Mouse (Mus musculus): ENCODE measurements around the gene Rimbp2. TPM values are rescaled to one million over a fixed set of nuclear protein-coding genes. Genes with fewer than 3 reads are reported as not detected.

Gene Rimbp2
- total and polyA plus RNA-seq, 2 experiments: not detected

DNA sequence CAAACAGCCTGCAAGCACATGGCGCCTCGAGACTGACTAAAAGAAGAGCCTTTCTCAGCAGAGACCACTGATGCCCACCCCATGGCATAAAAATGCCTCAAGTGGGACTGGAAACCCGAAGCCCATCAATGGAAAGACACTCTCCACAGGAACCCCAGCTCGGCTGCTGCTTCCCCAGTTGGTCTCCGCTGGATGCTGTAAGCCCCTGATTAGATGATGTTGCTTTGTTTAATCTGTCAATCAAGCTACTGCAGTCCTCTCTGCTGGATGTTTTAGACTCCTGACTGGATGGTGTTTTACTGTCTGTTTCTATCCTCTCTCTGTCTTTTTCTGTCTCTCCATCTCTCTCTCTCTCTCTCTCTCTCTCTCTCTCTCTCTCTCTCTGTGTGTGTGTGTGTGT, 33.2 kb downstream of the Rimbp2 start:
- no peaks in the 10 kb centered on the region for H3K4me1 ChIP-seq (ENCODE audit: control insufficient read depth, insufficient read depth, low read length)
- DNase-seq (ENCODE audit: extremely low read depth, low read depth, low spot score): no peak
- H3K9ac ChIP-seq (ENCODE audit: low read depth, low read length): no peak overlapping the region
- H3K36me3 ChIP-seq (ENCODE audit: control insufficient read depth, insufficient read depth, low read length): no peaks in the 10 kb centered on the region
- no peaks in the 10 kb centered on the region for H3K79me2 ChIP-seq (ENCODE audit: control insufficient read depth, insufficient read depth, low read length)
- H3K27ac ChIP-seq (replicated peaks; ENCODE audit: insufficient read depth, low read depth, low read length): no peak overlapping the region
- no peak overlapping the region for H3K4me3 ChIP-seq (ENCODE audit: insufficient read depth, low read depth, low read length)
- no peak for TF ChIP-seq CTCF (IDR thresholded peaks at IDR 0.05; ENCODE audit: low read depth, low read length)
- no peak for TF ChIP-seq POLR2A (IDR thresholded peaks at IDR 0.05; ENCODE audit: extremely low read depth, insufficient read depth, low read length)
- 48% methylated on average over 5 of the region's 5 CpGs for WGBS
- no peaks in the 10 kb centered on the region for H3K27me3 ChIP-seq (ENCODE audit: control insufficient read depth, insufficient read depth, low read length)

DNA sequence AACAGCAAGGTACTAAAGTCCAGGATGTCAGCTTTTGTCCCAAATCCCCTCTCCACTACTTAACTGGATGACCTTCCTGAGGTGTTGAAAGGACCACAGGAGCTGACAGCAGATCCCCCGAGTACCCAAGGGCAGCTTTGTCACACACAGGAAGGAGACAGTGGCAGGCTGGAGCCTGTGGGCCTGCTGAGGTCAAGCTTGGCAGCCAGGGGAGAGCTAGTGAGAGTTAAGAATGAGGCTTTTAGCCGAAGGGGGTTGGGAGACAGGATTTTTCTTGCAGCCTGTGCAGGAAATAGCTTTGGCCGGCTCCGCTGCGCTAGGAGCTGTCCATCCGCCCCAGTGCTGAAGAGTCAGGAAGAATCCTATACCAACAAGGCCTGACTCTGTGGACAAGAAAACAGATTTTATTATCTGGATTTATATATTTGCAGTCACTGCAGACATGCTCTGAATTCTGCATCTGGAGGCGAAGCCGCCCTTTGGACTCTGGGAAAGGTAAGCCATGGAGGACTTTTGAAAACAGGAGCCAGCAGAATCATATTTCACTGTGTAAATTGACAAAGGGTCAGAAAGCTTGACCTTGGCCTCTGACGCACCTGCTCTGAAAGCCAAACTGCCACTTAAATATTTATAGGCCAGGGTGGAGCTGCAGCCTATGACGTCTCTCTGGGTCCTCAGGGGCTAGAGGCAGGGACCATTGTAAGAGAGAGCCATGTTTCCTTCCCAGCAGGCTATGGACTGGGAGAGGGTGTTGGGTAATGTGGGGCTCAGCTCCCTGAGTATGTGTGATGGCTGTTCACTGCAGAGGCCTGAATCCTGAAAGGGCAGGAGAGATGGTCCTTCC, 35.9 kb downstream of the Rimbp2 start:
- WGBS: 4% methylated on average over 10 of the region's 10 CpGs
- Histone ChIP-seq H3K27me3 (ENCODE audit: control insufficient read depth, insufficient read depth, low read length) (no peaks in the 10 kb centered on the region), H3K27ac (replicated peaks; ENCODE audit: insufficient read depth, low read depth, low read length) (no peak overlapping the region), H3K79me2 (ENCODE audit: control insufficient read depth, insufficient read depth, low read length) (no peaks in the 10 kb centered on the region), H3K4me3 (ENCODE audit: insufficient read depth, low read depth, low read length) (no peak overlapping the region), H3K9ac (ENCODE audit: low read depth, low read length) (no peak overlapping the region), H3K36me3 (ENCODE audit: control insufficient read depth, insufficient read depth, low read length) (no peaks in the 10 kb centered on the region), H3K4me1 (ENCODE audit: control insufficient read depth, insufficient read depth, low read length) (no peaks in the 10 kb centered on the region)
- peak; percentile 15 for DNase-seq (ENCODE audit: extremely low read depth, low read depth, low spot score)
- TF ChIP-seq CTCF (IDR thresholded peaks at IDR 0.05; ENCODE audit: low read depth, low read length): no peak

DNA sequence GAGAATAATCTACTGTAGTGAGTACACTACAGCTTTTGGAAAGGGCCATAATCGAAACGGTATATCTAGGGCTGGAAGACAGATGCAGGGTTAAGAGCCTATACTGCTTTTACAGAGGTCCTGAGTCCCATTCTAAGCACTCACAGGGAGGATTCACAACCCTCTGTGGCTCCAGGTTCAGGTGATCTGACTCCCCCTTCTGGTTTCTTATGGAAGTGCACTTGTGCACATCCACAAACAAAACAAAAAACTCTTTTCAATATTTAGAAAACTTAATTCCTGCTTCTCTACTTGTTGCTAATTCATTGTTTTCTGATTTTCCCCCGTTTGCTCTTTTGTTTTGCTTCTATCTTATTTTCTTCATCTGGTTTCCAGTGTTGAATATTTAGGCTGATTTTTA, 39.5 kb downstream of the Rimbp2 start:
- Histone ChIP-seq H3K27ac (replicated peaks; ENCODE audit: insufficient read depth, low read depth, low read length) (no peak overlapping the region), H3K9ac (ENCODE audit: low read depth, low read length) (no peak overlapping the region), H3K36me3 (ENCODE audit: control insufficient read depth, insufficient read depth, low read length) (no peaks in the 10 kb centered on the region), H3K27me3 (ENCODE audit: control insufficient read depth, insufficient read depth, low read length) (no peaks in the 10 kb centered on the region), H3K79me2 (ENCODE audit: control insufficient read depth, insufficient read depth, low read length) (no peaks in the 10 kb centered on the region), H3K4me3 (ENCODE audit: insufficient read depth, low read depth, low read length) (no peak overlapping the region), H3K4me1 (ENCODE audit: control insufficient read depth, insufficient read depth, low read length) (no peaks in the 10 kb centered on the region)
- WGBS: 78% methylated on average over 3 of the region's 3 CpGs
- TF ChIP-seq CTCF (IDR thresholded peaks at IDR 0.05; ENCODE audit: low read depth, low read length): no peak
- no peak for TF ChIP-seq POLR2A (IDR thresholded peaks at IDR 0.05; ENCODE audit: extremely low read depth, insufficient read depth, low read length)
- no peak for DNase-seq (ENCODE audit: extremely low read depth, low read depth, low spot score)

DNA sequence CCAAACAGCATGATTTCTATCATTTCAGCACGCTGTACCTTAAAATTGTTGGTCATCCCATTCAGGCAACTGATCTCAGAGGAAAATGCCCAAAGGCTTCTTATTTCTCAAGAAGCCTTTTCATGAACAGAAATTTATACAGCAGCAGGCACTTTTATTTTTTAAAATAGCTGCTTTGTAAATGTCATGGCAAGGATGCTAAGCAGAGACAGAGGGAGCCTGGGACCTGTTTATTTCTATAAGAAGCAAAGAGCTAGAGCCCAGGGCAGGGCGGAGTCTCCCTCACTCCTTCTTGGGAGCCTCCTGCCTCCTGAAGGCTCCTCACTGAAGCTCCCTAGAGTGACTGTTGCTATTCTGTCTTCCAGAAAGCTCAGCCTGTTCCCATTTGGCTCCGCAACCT, 40.9 kb downstream of the Rimbp2 start:
- DNase-seq (ENCODE audit: extremely low read depth, low read depth, low spot score): no peak
- TF ChIP-seq CTCF (IDR thresholded peaks at IDR 0.05; ENCODE audit: low read depth, low read length) (no peak), POLR2A (IDR thresholded peaks at IDR 0.05; ENCODE audit: extremely low read depth, insufficient read depth, low read length) (no peak)
- no peak overlapping the region for H3K27ac ChIP-seq (replicated peaks; ENCODE audit: insufficient read depth, low read depth, low read length)
- no peak overlapping the region for H3K4me3 ChIP-seq (ENCODE audit: insufficient read depth, low read depth, low read length)
- no peaks in the 10 kb centered on the region for H3K36me3 ChIP-seq (ENCODE audit: control insufficient read depth, insufficient read depth, low read length)
- no peaks in the 10 kb centered on the region for H3K27me3 ChIP-seq (ENCODE audit: control insufficient read depth, insufficient read depth, low read length)
- H3K4me1 ChIP-seq (ENCODE audit: control insufficient read depth, insufficient read depth, low read length): no peaks in the 10 kb centered on the region
- H3K79me2 ChIP-seq (ENCODE audit: control insufficient read depth, insufficient read depth, low read length): no peaks in the 10 kb centered on the region
- H3K9ac ChIP-seq (ENCODE audit: low read depth, low read length): no peak overlapping the region
- 96% methylated on average over 3 of the region's 3 CpGs for WGBS

DNA sequence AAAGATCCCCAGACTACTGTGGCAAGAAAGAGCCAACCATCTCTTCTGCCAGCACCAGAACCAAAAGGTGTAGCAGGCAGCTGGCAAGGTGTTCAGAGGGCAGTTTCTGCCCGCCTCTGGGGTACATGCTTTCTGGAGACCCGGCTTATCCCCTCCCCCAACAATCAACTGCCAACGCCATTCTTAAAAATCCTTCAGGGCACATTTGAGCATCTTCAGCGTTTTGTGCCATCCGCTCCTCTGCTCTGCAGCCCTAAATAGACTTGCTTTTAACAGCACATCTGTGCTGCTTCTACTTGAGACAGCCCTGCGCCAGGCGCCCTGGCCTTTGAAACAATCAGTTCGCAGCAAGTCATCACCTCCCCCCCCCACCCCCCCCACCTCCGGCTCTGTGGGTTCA, 41.7 kb downstream of the Rimbp2 start:
- no peak overlapping the region for H3K4me3 ChIP-seq (ENCODE audit: insufficient read depth, low read depth, low read length)
- no peaks in the 10 kb centered on the region for H3K27me3 ChIP-seq (ENCODE audit: control insufficient read depth, insufficient read depth, low read length)
- no peaks in the 10 kb centered on the region for H3K36me3 ChIP-seq (ENCODE audit: control insufficient read depth, insufficient read depth, low read length)
- DNase-seq (ENCODE audit: extremely low read depth, low read depth, low spot score): no peak
- WGBS: 82% methylated on average over 8 of the region's 9 CpGs
- no peaks in the 10 kb centered on the region for H3K4me1 ChIP-seq (ENCODE audit: control insufficient read depth, insufficient read depth, low read length)
- no peaks in the 10 kb centered on the region for H3K79me2 ChIP-seq (ENCODE audit: control insufficient read depth, insufficient read depth, low read length)
- H3K27ac ChIP-seq (replicated peaks; ENCODE audit: insufficient read depth, low read depth, low read length): no peak overlapping the region
- no peak overlapping the region for H3K9ac ChIP-seq (ENCODE audit: low read depth, low read length)
- TF ChIP-seq POLR2A (IDR thresholded peaks at IDR 0.05; ENCODE audit: extremely low read depth, insufficient read depth, low read length) (no peak), CTCF (IDR thresholded peaks at IDR 0.05; ENCODE audit: low read depth, low read length) (no peak)

DNA sequence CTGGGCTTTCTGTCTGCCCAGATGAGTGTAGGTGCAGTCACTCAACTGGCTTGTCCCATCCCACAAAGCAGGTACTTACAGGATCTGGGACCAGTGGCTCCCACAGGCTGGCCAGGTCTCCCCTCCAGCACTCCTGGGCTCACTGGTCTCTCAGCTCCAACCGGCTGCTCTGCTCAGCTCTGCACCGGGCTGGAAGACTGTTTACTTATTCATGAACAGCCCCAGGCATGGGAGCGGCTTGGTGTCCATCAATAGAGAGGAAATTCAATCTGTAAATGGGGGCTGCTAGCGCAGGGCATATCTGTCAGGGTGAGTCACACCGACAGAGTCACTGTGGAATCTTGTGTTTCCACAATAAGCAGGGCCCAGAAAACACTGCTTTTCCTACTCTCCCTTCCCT, 49.2 kb downstream of the Rimbp2 start:
- Histone ChIP-seq H3K79me2 (ENCODE audit: control insufficient read depth, insufficient read depth, low read length) (no peaks in the 10 kb centered on the region), H3K27ac (replicated peaks; ENCODE audit: insufficient read depth, low read depth, low read length) (no peak overlapping the region), H3K36me3 (ENCODE audit: control insufficient read depth, insufficient read depth, low read length) (no peaks in the 10 kb centered on the region), H3K27me3 (ENCODE audit: control insufficient read depth, insufficient read depth, low read length) (no peaks in the 10 kb centered on the region), H3K4me3 (ENCODE audit: insufficient read depth, low read depth, low read length) (no peak overlapping the region), H3K9ac (ENCODE audit: low read depth, low read length) (no peak overlapping the region), H3K4me1 (ENCODE audit: control insufficient read depth, insufficient read depth, low read length) (no peaks in the 10 kb centered on the region)
- no peak for DNase-seq (ENCODE audit: extremely low read depth, low read depth, low spot score)
- TF ChIP-seq CTCF (IDR thresholded peaks at IDR 0.05; ENCODE audit: low read depth, low read length) (no peak), POLR2A (IDR thresholded peaks at IDR 0.05; ENCODE audit: extremely low read depth, insufficient read depth, low read length) (no peak)
- 22% methylated on average over 5 of the region's 5 CpGs for WGBS

Data from liver, adult 2 months (tissue).